Mouse (Mus musculus): ENCODE results near the gene Barx1. TPM values are rescaled to one million over a fixed set of nuclear protein-coding genes. Genes with fewer than 3 reads are reported as not detected.

Gene Barx1
- total RNA-seq, 2 experiments from 2014 or later, result not detected

- no peak for DNase-seq (ENCODE audit: extremely low spot score in 1 of 2, low spot score in 1 of 2)
Observed at GRCm38 (mm10) chr13:48659254-48660220, 3.3 kb upstream of the Barx1 start.

GRCm38 (mm10) chr13:48660221-48660734 is 2.5 kb upstream of the Barx1 start:
- no peak for DNase-seq (ENCODE audit: extremely low spot score in 1 of 2, low spot score in 1 of 2)

GRCm38 (mm10) chr13:48660741-48661140 is 2.1 kb upstream of the Barx1 start:
- DNase-seq (ENCODE audit: extremely low spot score in 1 of 2, low spot score in 1 of 2), result no peak

GRCm38 (mm10) chr13:48661561-48661960 is 1.2 kb upstream of the Barx1 start:
- no peak for DNase-seq (ENCODE audit: extremely low spot score in 1 of 2, low spot score in 1 of 2)

GRCm38 (mm10) chr13:48663211-48663987 is 601 bp downstream of the Barx1 start:
- no peak for DNase-seq (ENCODE audit: extremely low spot score in 1 of 2, low spot score in 1 of 2)

GRCm38 (mm10) chr13:48663988-48664339 is 1.2 kb downstream of the Barx1 start:
- DNase-seq (ENCODE audit: extremely low spot score in 1 of 2, low spot score in 1 of 2), result no peak

GRCm38 (mm10) chr13:48664916-48665655 is 2.3 kb downstream of the Barx1 start:
- no peak for DNase-seq (ENCODE audit: extremely low spot score in 1 of 2, low spot score in 1 of 2)

- no peak for DNase-seq (ENCODE audit: extremely low spot score in 1 of 2, low spot score in 1 of 2)
Observed at GRCm38 (mm10) chr13:48665656-48666597, 3.1 kb downstream of the Barx1 start.

- no peak for DNase-seq (ENCODE audit: extremely low spot score in 1 of 2, low spot score in 1 of 2)
Observed at GRCm38 (mm10) chr13:48667461-48667860, 4.7 kb downstream of the Barx1 start.

- no peak for DNase-seq (ENCODE audit: extremely low spot score in 1 of 2, low spot score in 1 of 2)
Observed at GRCm38 (mm10) chr13:48668091-48668975, 5.5 kb downstream of the Barx1 start.

- DNase-seq (ENCODE audit: extremely low spot score in 1 of 2, low spot score in 1 of 2), result no peak
Observed at GRCm38 (mm10) chr13:48668976-48669534, 6.3 kb downstream of the Barx1 start.

GRCm38 (mm10) chr13:48672312-48672840 is 9.6 kb downstream of the Barx1 start:
- no peak for DNase-seq (ENCODE audit: extremely low spot score in 1 of 2, low spot score in 1 of 2)

- no peak for DNase-seq (ENCODE audit: extremely low spot score in 1 of 2, low spot score in 1 of 2)
Observed at GRCm38 (mm10) chr13:48674609-48675008, 11.8 kb downstream of the Barx1 start.

GRCm38 (mm10) chr13:48679351-48679750 is 16.6 kb downstream of the Barx1 start:
- no peak for DNase-seq (ENCODE audit: extremely low spot score in 1 of 2, low spot score in 1 of 2)

GRCm38 (mm10) chr13:48686666-48687065 is 23.9 kb downstream of the Barx1 start:
- DNase-seq (ENCODE audit: extremely low spot score in 1 of 2, low spot score in 1 of 2), result no peak

- DNase-seq (ENCODE audit: extremely low spot score in 1 of 2, low spot score in 1 of 2), result no peak
Observed at GRCm38 (mm10) chr13:48691991-48692390, 29.2 kb downstream of the Barx1 start.

- peak in 1 of 2 experiments; percentile 25 for DNase-seq (ENCODE audit: extremely low spot score in 1 of 2, low spot score in 1 of 2)
Observed at GRCm38 (mm10) chr13:48694090-48695064, 31.6 kb downstream of the Barx1 start.
